Mouse (Mus musculus) neural tube, embryonic 15.5 days (tissue): ENCODE measurements around the gene Exosc6. TPM values are rescaled to one million over a fixed set of nuclear protein-coding genes. Genes with fewer than 3 reads are reported as not detected.
"Not testable (repeated sequence)": the region's sequence is repeated elsewhere in the genome, so short reads cannot be mapped to it uniquely, and the experiment has no call there.

Experiments used
- ATAC-seq: fragments of 200-750 bp; cut with Nextera tagmentation; 2 replicates; pipeline ENCODE4 v1.8.0; 2017; ENCODE audit warnings: mild to moderate bottlenecking, moderate TSS enrichment, moderate library complexity; ENCODE audit not compliant: low FRiP score
- H3K27ac ChIP-seq: fragments of 300-500 bp; sonication (generic); replicated peaks from 2 replicates; pipeline ENCODE4 v1.5.1; 2015; ENCODE audit warnings: mild to moderate bottlenecking, inconsistent platforms
- H3K27me3 ChIP-seq: fragments of 300-500 bp; sonication (generic); replicated peaks from 2 replicates; pipeline ENCODE4 v1.6.1; 2015; ENCODE audit warnings: inconsistent platforms
- H3K36me3 ChIP-seq: fragments of 300-500 bp; sonication (generic); 2 replicates; pipeline ENCODE4 v1.6.1; 2015; ENCODE audit warnings: inconsistent platforms
- H3K4me1 ChIP-seq: fragments of 300-500 bp; sonication (generic); 2 replicates; pipeline ENCODE4 v1.6.1; 2015; ENCODE audit warnings: inconsistent platforms
- H3K4me2 ChIP-seq: fragments of 300-500 bp; sonication (generic); 2 replicates; pipeline ENCODE4 v1.6.1; 2015; ENCODE audit warnings: inconsistent platforms, mild to moderate bottlenecking, moderate library complexity
- H3K4me3 ChIP-seq: fragments of 300-500 bp; sonication (generic); replicated peaks from 2 replicates; pipeline ENCODE4 v1.5.1; 2015; ENCODE audit warnings: mild to moderate bottlenecking, inconsistent platforms
- H3K9ac ChIP-seq: fragments of 300-500 bp; sonication (generic); replicated peaks from 2 replicates; pipeline ENCODE4 v1.6.1; 2015; ENCODE audit warnings: mild to moderate bottlenecking, inconsistent platforms
- H3K9me3 ChIP-seq: fragments of 300-500 bp; sonication (generic); replicated peaks from 2 replicates; pipeline ENCODE4 v1.6.1; 2016; ENCODE audit warnings: inconsistent platforms
- WGBS: fragments of 180-500 bp; shearing (Covaris S2); methylation state at CpG from one replicate; pipeline ENCODE4 v1.1.7; 2015; ENCODE audit warnings: mixed read lengths; 5-methylcytosine and 5-hydroxymethylcytosine counted together
- microRNA-seq: library from miRNA; unstranded; fragments of <30 nt; microRNA quantifications from one replicate; pipeline ENCODE4, GENCODE M21; 2017
- polyA plus RNA-seq: library from polyadenylated mRNA; unstranded; fragments of >200 nt; fragmentation: Nextera tagmentation; extraction: Ambion mirVana; gene quantifications from 2 replicates; pipeline ENCODE4 v1.2.1, GENCODE M21; 2015

Exosc6 gene
- polyA plus RNA-seq, 1 experiment from 2014 or later: not detected

DNA sequence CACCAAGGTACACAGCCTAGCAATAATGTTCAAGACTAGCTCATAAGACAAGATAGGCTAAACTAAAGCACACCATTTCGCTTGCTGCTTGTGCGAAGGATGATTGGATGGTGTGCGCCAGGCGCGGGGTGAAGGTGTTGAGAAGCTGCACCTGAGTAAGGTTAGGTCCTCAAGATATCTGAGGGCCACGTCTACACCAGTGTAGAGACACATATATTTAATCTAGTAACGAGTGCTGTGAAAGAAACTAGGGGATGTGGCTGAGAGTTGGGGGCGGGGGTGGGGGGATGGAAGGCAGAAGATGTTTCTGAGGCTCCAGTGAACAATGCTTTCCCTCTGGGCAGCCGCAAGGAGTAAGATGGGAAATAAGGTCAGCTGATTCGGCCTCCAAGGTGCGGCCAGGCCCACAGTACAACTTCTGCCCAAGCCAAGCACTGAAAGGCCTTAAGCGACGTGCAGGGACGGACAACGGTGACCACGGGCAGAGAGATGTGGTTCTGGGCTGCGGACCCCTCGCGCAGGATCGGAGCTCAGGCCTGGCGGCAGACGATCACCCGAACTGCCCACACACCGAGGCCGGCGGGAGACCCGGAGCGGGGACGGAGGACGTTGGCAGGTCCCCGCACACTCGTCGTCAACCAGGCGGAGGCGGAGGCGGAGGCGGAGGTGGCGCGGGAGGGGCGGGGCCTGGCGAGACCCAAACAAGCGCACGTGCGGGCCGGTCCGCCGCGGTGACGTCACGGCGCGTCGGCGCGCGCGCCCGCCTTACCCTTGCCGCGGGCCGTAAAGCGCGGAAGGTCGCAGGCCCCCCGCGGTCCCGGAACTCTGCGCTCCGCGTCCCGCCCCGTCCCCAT is 38.0 kb downstream of the Exosc6 start, which contains the start of gene Pdpr:
Pdpr (plus strand) TSS at position 766 of the 854 bp plus-strand sequence.
- Histone ChIP-seq H3K4me1 (peaks cover 23% of the 10 kb centered on the region), H3K9ac (peak within 1 kb of the TSS; percentile 71), H3K4me3 (peak within 1 kb of the TSS; percentile 68), H3K27me3 (no peaks in the 10 kb centered on the region), H3K9me3 (no peaks in the 10 kb centered on the region), H3K27ac (peak within 1 kb of the TSS; percentile 85), H3K36me3 (no peaks in the 10 kb centered on the region), H3K4me2 (peak within 1 kb of the TSS; percentile 81)
- 8% methylated on average over 45 of the region's 72 CpGs for WGBS
- ATAC-seq: peak; percentile 94

DNA sequence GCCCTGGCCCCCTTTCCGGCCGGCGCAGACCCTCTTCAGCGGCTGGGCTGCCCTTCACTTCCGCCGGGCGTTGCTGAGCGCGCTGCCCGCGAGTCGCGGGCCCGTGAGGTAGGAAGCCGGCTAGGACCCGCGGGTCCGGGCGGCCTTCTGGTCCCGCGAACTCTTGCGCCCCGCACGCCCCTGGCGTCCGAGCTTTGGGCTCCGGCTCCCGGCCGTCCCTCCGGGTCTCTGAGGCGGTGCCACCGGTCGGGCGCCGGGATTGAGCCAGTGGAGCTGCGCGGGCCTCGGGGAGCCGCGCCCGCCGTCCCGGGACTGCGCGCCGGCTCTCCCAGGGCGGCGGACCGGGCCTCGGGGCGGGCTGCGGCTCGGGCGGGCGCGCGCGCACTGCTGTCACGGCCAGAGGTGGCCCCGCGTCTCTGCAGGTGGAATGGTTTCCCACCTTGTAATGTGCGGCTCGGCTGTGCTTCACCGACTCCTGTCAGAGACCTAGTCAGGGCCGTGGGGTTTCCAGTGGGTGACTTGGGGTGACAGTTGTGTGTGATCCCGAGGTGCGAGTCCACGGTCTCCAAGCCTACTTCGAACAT is 38.7 kb downstream of the Exosc6 start:
- not testable (repeated sequence) for H3K36me3 ChIP-seq, H3K9me3 ChIP-seq, H3K27me3 ChIP-seq
- WGBS: under 1% methylated on average over 58 of the region's 69 CpGs
- Histone ChIP-seq H3K4me1 (peaks cover 23% of the 10 kb centered on the region), H3K9ac (peak overlapping the region; percentile 54), H3K4me2 (peak overlapping the region; percentile 81), H3K4me3 (peak overlapping the region; percentile 68), H3K27ac (peak overlapping the region; percentile 85)
- peak; percentile 40 for ATAC-seq

Small RNA genes lying within 50 kb of the gene (microRNA-seq; reads per million reads assigned to microRNA genes)
- gene Gm24103 (not detected), gene Mir3473d (0.52 reads per million)

Other genes starting within 250 kb of the Exosc6 start
- gene Cog4, start 209.7 kb upstream of the Exosc6 start, polyA plus RNA-seq: 74.1 and 78.9 TPM in 2 replicates
- 79.6 and 97.3 TPM in 2 replicates for gene Sf3b3, start 209.6 kb upstream of the Exosc6 start, polyA plus RNA-seq
- gene Fuk, start 153.9 kb upstream of the Exosc6 start, polyA plus RNA-seq: 7.3 and 7.5 TPM in 2 replicates
- gene St3gal2, start 136.4 kb upstream of the Exosc6 start, polyA plus RNA-seq: 23.1 and 24.4 TPM in 2 replicates
- gene Ddx19a, start 58.5 kb upstream of the Exosc6 start, polyA plus RNA-seq: 9.8 and 11.6 TPM in 2 replicates
- gene Ddx19b, start 24.6 kb upstream of the Exosc6 start, polyA plus RNA-seq: 6.0 and 6.1 TPM in 2 replicates
- gene Aars, start 23.2 kb upstream of the Exosc6 start, polyA plus RNA-seq: 79.6 and 91.0 TPM in 2 replicates
- gene Clec18a, start 36.1 kb downstream of the Exosc6 start, polyA plus RNA-seq: 0.31 and 0.65 TPM in 2 replicates
- 10.3 and 10.5 TPM in 2 replicates for gene Pdpr, start 38.3 kb downstream of the Exosc6 start, polyA plus RNA-seq
- gene Glg1, start 202.9 kb downstream of the Exosc6 start, polyA plus RNA-seq: 61.0 and 63.6 TPM in 2 replicates
- 18.9 and 28.6 TPM in 2 replicates for gene Rfwd3, start 243.9 kb downstream of the Exosc6 start, polyA plus RNA-seq